Mouse (Mus musculus): Measurements from ENCODE around the gene Sp2.

GRCm38 (mm10) chr11:96924861-96925260 is 57.9 kb downstream of the Sp2 start:
- TF ChIP-seq EP300 (IDR thresholded peaks at IDR 0.05; ENCODE audit: low read depth) = no peak
- TF ChIP-seq CTCF (IDR thresholded peaks at IDR 0.05; ENCODE audit: low read depth) = no peak
